Mouse (Mus musculus) brain, embryonic 18.5 days (tissue): ENCODE data around the gene Gm9049.
"Not testable (repeated sequence)": the region's sequence is repeated elsewhere in the genome, so short reads cannot be mapped to it uniquely, and the experiment has no call there.

Source experiments
- DNase-seq: peaks from one replicate; pipeline ENCODE4 v3.0.0-alpha.2; 2012; ENCODE audit warnings: low read depth, low spot score

The Gm9049 gene

DNA sequence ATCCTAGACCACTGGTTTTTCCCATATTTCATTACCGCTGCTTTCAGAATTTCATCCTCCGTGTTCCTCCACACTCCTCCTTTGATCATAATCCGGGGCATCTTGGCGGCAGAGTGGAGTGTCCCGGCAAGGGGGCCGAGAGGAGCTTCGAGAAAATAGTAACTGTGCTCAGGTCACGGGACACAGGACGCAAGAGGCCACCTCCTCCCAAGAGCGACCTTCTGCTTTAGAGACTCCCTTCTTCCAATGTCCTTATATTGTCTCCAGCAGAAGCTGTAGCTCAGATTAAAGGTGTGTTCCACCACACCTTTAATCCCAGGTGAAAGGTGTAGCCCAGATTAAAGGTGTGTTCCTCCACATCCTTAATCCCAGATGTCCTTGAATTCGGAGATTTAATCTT lies at the start of gene Gm9049:
Gene Gm9049, minus strand, starts transcription at position 101 of the 400 bp plus-strand sequence.
- not testable (repeated sequence) for DNase-seq

DNA sequence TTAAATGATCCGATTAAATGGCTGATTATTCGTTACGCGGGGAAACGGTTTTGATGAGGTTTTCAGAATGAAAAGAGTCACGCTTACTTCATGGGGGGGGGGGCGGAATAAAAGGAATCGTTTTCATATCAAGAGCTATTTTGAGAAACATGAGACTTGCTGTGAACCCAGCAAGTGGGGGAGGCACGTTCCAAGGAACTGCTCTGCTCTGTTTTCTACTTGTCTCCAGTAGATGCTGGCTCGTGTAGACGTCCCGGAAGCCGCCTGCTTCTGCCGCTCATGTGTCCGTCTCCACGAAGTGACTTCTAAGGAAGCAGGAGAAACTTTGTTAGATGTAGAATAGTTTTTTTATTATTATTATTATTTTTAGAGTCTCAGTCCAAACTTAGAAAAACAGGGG lies 46.0 kb upstream of the Gm9049 start:
- DNase-seq: no peak

DNA sequence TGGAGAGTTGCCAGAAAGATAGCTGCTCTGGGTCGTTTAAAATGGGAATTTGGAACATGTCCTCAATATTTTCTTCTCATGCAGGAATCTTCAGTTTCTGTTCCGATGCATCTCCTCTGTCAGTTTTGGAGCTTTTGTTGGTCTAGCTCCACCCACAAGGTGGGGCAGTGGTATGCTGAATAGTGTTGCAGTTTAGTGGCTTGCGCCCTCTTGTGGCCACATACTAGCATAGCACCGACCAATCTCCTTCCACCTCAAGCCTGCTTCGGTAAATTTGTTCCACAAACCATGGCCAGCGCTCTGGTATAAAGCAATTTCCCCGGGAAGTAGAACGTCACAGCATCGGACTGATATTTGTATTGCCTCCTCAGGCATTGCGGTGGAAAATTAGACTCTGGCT lies 16.5 kb upstream of the Gm9049 start:
- peak; percentile 66 for DNase-seq

DNA sequence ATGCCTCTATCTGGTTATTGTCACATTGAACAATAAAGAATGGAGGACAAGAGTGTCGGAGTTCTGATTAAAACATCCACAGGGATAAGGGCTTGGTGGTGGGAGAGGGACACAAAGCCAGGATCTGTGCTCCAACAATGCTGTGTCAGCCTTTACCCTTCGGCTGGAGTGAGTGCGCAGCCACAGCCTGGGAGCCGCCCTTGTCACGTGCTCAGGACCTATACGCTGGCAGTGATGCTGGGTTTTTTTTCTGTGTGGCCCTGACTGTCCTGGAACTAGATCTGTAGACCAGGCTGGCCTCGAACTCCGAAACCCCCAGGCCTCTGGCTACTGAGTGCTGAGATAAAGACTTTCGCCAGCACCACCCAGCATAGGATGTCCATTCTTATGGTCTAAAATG lies 15.6 kb upstream of the Gm9049 start:
- DNase-seq: no peak

DNA sequence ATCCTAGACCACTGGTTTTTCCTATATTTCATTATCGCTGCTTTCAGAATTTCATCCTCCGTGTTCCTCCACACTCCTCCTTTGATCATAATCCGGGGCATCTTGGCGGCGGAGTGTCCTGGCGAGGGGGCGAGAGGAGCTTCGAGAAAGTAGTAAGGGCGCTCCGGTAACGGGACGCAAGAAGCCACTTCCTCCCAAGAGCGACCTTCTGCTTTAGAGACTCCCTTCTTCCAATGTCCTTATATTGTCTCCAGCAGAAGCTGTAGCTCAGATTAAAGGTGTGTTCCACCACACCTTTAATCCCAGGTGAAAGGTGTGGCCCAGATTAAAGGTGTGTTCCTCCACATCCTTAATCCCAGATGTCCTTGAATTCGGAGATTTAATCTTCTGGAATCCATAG lies 5.3 kb downstream of the Gm9049 start, which contains the start of gene Gm9048:
Gene Gm9048, minus strand, starts transcription at position 101 of the 400 bp plus-strand sequence.
- DNase-seq: not testable (repeated sequence)

DNA sequence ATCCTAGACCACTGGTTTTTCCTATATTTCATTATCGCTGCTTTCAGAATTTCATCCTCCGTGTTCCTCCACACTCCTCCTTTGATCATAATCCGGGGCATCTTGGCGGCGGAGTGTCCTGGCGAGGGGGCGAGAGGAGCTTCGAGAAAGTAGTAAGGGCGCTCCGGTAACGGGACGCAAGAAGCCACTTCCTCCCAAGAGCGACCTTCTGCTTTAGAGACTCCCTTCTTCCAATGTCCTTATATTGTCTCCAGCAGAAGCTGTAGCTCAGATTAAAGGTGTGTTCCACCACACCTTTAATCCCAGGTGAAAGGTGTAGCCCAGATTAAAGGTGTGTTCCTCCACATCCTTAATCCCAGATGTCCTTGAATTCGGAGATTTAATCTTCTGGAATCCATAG lies 10.8 kb downstream of the Gm9049 start, which contains the start of gene Gm9046:
Gene Gm9046, minus strand, starts transcription at position 101 of the 400 bp plus-strand sequence.
- not testable (repeated sequence) for DNase-seq

DNA sequence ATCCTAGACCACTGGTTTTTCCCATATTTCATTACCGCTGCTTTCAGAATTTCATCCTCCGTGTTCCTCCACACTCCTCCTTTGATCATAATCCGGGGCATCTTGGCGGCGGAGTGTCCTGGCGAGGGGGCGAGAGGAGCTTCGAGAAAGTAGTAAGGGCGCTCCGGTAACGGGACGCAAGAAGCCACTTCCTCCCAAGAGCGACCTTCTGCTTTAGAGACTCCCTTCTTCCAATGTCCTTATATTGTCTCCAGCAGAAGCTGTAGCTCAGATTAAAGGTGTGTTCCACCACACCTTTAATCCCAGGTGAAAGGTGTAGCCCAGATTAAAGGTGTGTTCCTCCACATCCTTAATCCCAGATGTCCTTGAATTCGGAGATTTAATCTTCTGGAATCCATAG lies 16.2 kb downstream of the Gm9049 start, which contains the start of gene Gm9045:
Gene Gm9045, minus strand, starts transcription at position 101 of the 400 bp plus-strand sequence.
- DNase-seq: not testable (repeated sequence)

DNA sequence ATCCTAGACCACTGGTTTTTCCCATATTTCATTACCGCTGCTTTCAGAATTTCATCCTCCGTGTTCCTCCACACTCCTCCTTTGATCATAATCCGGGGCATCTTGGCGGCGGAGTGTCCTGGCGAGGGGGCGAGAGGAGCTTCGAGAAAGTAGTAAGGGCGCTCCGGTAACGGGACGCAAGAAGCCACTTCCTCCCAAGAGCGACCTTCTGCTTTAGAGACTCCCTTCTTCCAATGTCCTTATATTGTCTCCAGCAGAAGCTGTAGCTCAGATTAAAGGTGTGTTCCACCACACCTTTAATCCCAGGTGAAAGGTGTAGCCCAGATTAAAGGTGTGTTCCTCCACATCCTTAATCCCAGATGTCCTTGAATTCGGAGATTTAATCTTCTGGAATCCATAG lies 21.6 kb downstream of the Gm9049 start, which contains the start of gene Gm9044:
Gene Gm9044, minus strand, starts transcription at position 101 of the 400 bp plus-strand sequence.
- DNase-seq: not testable (repeated sequence)

DNA sequence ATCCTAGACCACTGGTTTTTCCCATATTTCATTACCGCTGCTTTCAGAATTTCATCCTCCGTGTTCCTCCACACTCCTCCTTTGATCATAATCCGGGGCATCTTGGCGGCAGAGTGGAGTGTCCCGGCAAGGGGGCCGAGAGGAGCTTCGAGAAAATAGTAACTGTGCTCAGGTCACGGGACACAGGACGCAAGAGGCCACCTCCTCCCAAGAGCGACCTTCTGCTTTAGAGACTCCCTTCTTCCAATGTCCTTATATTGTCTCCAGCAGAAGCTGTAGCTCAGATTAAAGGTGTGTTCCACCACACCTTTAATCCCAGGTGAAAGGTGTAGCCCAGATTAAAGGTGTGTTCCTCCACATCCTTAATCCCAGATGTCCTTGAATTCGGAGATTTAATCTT lies 27.0 kb downstream of the Gm9049 start, which contains the start of gene Gm9040:
Gene Gm9040, minus strand, starts transcription at position 101 of the 400 bp plus-strand sequence.
- not testable (repeated sequence) for DNase-seq

DNA sequence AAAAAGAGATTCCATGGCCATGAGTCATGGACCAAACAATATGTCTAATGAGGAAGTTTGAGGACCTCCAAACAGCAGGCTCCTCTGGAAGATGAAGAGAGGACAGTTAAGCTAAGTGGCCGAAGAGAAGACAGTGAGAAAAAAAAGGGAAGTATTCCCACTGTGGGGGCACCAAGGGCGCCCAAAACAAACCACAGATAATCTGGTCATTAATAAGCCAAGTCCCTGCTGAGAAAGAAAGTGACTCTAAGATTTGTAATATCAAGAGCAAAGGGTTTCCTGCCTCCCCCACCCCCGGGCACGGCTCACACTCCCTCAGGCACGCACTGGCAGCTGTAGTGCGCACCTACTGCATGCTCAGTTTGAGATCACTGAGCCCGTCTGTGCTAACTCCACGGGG lies 34.9 kb downstream of the Gm9049 start:
- no peak for DNase-seq

DNA sequence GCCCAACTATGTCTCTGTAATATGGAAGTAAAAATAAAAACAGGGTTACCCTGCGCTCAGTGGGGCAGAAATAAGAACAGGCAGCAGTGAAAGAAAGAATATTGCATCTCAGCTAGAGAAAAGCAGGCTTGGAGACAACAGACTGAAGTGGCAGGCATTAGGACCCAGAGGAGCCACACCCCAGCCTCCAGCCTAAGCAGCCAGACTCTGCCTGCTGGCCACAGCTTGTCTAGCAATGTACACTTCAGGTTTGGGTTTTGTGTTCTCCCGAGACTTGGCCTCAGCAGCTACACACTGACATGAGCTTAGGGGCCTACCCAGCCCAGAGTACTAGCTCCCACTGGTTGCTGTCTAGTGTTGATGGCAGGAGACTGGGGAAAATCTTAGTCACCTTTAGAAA lies 51.8 kb downstream of the Gm9049 start:
- DNase-seq: not testable (repeated sequence)
